Mouse (Mus musculus) neural tube, embryonic 13.5 days (tissue): ENCODE measurements around the gene Cnksr3. TPM values are rescaled to one million over a fixed set of nuclear protein-coding genes. Genes with fewer than 3 reads are reported as not detected.

Experiments used
- ATAC-seq: fragments of 200-750 bp; cut with Nextera tagmentation; 2 replicates; pipeline ENCODE4 v1.8.0; 2017; ENCODE audit warnings: low read depth, mild to moderate bottlenecking, moderate TSS enrichment, moderate library complexity
- H3K27ac ChIP-seq: fragments of 300-500 bp; sonication (generic); replicated peaks from 2 replicates; pipeline ENCODE4 v1.5.1; 2015; ENCODE audit warnings: moderate library complexity, mild to moderate bottlenecking, inconsistent platforms
- H3K27me3 ChIP-seq: fragments of 300-500 bp; sonication (generic); 2 replicates; pipeline ENCODE4 v1.6.1; 2015; ENCODE audit warnings: mild to moderate bottlenecking, inconsistent platforms
- H3K36me3 ChIP-seq: fragments of 300-500 bp; sonication (generic); 2 replicates; pipeline ENCODE4 v1.6.1; 2015; ENCODE audit warnings: mild to moderate bottlenecking, inconsistent platforms
- H3K4me1 ChIP-seq: fragments of 300-500 bp; sonication (generic); replicated peaks from 2 replicates; pipeline ENCODE4 v1.6.1; 2015; ENCODE audit warnings: inconsistent platforms
- H3K4me2 ChIP-seq: fragments of 300-500 bp; sonication (generic); 2 replicates; pipeline ENCODE4 v1.6.1; 2015; ENCODE audit warnings: inconsistent platforms, mild to moderate bottlenecking, moderate library complexity
- H3K4me3 ChIP-seq: fragments of 300-500 bp; sonication (generic); 2 replicates; pipeline ENCODE4 v1.5.1; 2015; ENCODE audit warnings: mild to moderate bottlenecking, inconsistent platforms
- H3K9ac ChIP-seq: fragments of 300-500 bp; sonication (generic); 2 replicates; pipeline ENCODE4 v1.6.1; 2015; ENCODE audit warnings: moderate library complexity, mild to moderate bottlenecking, inconsistent platforms
- H3K9me3 ChIP-seq: fragments of 300-500 bp; sonication (generic); 2 replicates; pipeline ENCODE4 v1.6.1; 2016; ENCODE audit warnings: inconsistent platforms
- WGBS: fragments of 180-500 bp; shearing (Covaris S2); methylation state at CpG from one replicate; pipeline ENCODE4 v1.1.7; 2015; 5-methylcytosine and 5-hydroxymethylcytosine counted together
- polyA plus RNA-seq: library from polyadenylated mRNA; unstranded; fragments of >200 nt; fragmentation: Nextera tagmentation; extraction: Ambion mirVana; gene quantifications from 2 replicates; pipeline ENCODE4 v1.2.1, GENCODE M21; 2015

Gene Cnksr3
- polyA plus RNA-seq, 1 experiment from 2014 or later = 2.6 TPM

DNA sequence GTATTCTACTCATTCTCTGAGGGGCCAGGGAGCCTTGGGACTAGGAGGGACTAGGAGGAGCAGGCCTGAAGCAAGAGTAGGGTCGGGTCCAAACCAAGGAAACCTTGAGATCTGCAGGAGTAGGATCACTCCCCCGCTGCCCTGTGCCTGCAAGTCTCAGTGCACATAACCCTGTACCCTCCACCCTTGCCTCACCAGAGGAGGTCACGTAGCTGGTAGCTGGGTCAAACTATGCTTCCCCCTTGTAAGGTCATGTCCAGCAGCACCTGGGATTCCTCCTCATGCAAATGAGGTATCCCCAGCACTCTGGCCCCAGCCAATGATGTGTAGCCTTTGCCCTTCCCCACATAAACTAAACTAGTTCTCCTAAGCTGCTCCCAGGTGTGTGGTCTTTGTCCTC is 41.6 kb downstream of the Cnksr3 start:
- Histone ChIP-seq H3K9me3 (no peaks in the 10 kb centered on the region), H3K4me1 (no peaks in the 10 kb centered on the region), H3K4me3 (no peak overlapping the region), H3K27me3 (no peaks in the 10 kb centered on the region), H3K36me3 (no peaks in the 10 kb centered on the region), H3K27ac (no peak overlapping the region), H3K4me2 (no peak overlapping the region), H3K9ac (no peak overlapping the region)
- WGBS = 94% methylated on average over 3 of the region's 3 CpGs
- no peak for ATAC-seq

GRCm38 (mm10) chr10:7163031-7163430 is 49.0 kb downstream of the Cnksr3 start:
- no peak for ATAC-seq
- Histone ChIP-seq H3K36me3 (no peaks in the 10 kb centered on the region), H3K4me1 (peaks cover 41% of the 10 kb centered on the region), H3K4me2 (no peak overlapping the region), H3K9ac (no peak overlapping the region), H3K4me3 (no peak overlapping the region), H3K27me3 (no peaks in the 10 kb centered on the region), H3K9me3 (no peaks in the 10 kb centered on the region), H3K27ac (no peak overlapping the region)
- 49% methylated on average over 12 of the region's 12 CpGs for WGBS

DNA sequence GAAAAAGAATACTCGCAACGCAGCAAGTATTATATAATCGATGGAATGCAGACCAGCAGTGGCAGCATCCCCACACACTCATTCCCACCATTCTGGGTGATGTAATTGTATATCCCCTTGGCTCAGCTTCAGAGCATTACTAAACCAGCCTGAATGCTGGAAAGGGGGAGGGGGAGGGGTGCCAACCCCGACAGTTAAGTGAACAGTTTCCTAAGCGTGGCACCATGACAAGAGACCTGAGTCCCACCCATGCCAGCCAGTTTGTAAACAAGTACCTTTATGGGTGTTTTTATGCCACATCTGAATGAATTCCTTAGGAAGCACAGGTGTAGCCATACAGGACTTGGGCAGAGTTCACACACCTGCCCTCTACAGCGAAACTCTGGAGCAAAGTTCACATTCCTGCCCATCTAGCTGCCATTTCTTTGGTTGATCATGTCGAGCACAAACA is 53.0 kb downstream of the Cnksr3 start:
- Histone ChIP-seq H3K27ac (peak overlapping the region; percentile 86), H3K27me3 (no peaks in the 10 kb centered on the region), H3K4me1 (peaks cover 46% of the 10 kb centered on the region), H3K4me2 (peak overlapping the region; percentile 46), H3K9ac (peak overlapping the region; percentile 41; the same call in 1 of the 2 replicates), H3K36me3 (no peaks in the 10 kb centered on the region), H3K4me3 (0 out of 2 replicates have a peak overlapping the region, but pooled peaks have one; percentile 9), H3K9me3 (no peaks in the 10 kb centered on the region)
- WGBS = 45% methylated on average over 7 of the region's 7 CpGs
- peak; percentile 88 for ATAC-seq

DNA sequence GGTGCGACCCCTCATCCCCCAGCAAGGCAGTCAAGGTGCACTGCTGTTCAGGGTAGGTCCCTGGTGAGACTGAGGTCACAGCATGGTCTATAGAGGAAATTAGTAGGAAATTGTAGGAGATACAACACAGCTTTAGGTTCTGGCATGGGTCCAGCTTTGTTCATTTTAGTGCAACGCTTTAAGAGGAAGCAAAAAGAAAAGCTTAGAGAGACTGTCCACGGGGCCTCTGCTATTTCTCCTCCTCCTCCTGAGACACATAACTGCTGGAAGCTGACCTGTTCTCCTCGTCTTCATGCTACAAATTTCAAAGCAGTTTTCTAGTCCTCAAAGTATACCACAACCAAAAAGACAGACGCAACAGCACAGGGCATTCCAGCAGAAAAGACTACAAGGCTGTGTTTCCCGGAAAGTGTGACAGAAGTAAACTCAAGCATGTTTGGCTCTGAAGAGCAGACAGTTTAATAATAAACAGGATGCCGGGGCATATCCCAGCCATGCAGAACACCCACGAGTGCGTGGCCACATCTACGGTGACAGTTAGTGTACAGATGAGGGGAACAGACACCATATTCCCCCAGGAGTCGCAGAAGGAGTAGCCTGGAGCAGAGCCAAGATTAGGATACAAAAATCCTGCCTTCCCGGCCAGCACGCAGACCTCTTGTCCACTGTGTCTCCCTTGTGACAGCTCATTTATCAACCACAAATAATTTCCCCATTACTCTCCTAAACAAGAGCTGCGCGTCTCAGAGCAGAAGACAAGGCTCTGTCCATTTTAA is 53.6 kb downstream of the Cnksr3 start:
- no peaks in the 10 kb centered on the region for H3K36me3 ChIP-seq
- peak overlapping the region; percentile 46 for H3K4me2 ChIP-seq
- peak; percentile 70 for ATAC-seq
- peak overlapping the region; percentile 86 for H3K27ac ChIP-seq
- H3K27me3 ChIP-seq = no peaks in the 10 kb centered on the region
- WGBS = 23% methylated on average over 15 of the region's 15 CpGs
- peak overlapping the region; percentile 41 for H3K9ac ChIP-seq
- H3K4me1 ChIP-seq = peaks cover 41% of the 10 kb centered on the region
- no peaks in the 10 kb centered on the region for H3K9me3 ChIP-seq
- H3K4me3 ChIP-seq = 0 out of 2 replicates have a peak overlapping the region, but pooled peaks have one; percentile 9

GRCm38 (mm10) chr10:7154877-7155276 is 57.2 kb downstream of the Cnksr3 start:
- Histone ChIP-seq H3K4me1 (peaks cover 25% of the 10 kb centered on the region), H3K27me3 (no peaks in the 10 kb centered on the region), H3K9ac (no peak overlapping the region), H3K4me2 (no peak overlapping the region), H3K9me3 (no peaks in the 10 kb centered on the region), H3K4me3 (no peak overlapping the region), H3K36me3 (no peaks in the 10 kb centered on the region), H3K27ac (no peak overlapping the region)
- ATAC-seq = no peak
- 93% methylated on average over 5 of the region's 5 CpGs for WGBS

DNA sequence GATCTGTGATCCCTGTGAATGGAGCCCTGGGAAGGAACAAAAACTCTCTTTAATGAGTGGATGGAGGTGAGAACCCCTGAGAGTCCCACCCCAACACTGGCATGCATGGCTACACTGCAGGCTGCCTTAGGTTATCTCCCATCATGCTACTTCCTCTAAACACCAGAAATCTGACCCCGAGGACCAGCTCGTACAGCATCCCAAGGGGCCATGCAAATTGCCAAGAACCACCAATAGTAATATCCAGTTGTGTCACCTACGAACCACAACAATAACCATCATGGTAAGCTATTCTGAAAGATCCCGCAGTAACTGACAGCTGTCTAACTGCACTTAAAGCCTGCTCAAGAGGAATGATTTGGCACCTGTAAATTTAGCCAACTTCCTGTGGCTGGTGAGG is 59.1 kb downstream of the Cnksr3 start:
- Histone ChIP-seq H3K27me3 (no peaks in the 10 kb centered on the region), H3K4me1 (peaks cover 5% of the 10 kb centered on the region), H3K9ac (no peak overlapping the region), H3K4me3 (no peak overlapping the region), H3K36me3 (no peaks in the 10 kb centered on the region), H3K4me2 (no peak overlapping the region), H3K27ac (no peak overlapping the region), H3K9me3 (no peaks in the 10 kb centered on the region)
- 80% methylated on average over 4 of the region's 4 CpGs for WGBS
- no peak for ATAC-seq

DNA sequence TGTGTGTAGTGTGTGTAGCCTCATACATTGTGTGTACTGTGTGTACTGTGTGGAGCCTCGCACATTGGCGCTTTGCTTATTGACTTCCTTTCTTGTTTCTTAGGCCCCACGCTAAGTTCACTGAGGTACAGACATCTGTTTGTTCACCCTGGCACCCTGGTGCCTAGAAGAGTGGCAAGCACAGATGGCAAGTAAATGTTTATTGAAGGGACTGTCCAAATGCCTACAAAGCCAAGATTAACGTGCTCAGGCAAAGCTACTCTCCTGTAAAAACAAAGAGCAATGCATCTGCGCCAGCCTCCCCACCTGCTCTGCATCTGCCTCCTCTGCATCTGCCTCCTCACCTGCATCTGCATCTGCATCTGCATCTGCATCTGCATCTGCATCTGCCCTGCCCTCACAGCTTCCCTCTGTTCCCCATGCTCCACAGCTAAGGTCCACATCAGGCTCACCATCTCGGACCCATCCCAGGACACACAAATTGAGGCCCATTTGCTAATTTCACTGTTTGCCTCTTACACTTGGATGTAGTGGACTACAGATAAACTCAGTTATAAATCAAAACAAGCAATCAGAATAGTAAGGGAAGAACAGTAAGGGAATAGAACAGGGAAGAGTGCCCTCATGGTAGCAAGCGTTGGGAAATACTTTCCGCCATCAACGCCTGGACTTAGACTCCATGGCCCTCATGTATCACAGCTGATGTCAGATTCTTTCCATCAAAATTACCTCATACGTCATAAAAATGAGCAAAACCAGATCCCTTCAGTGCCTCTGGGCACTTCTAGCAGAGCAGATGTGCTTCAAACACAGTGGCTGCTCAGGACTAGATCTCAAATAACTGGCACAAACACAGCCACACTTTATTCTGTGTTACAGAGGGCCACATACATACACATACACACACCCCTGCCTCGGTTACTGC is 62.1 kb downstream of the Cnksr3 start:
- H3K9ac ChIP-seq = no peak overlapping the region
- H3K27me3 ChIP-seq = no peaks in the 10 kb centered on the region
- H3K27ac ChIP-seq = no peak overlapping the region
- H3K36me3 ChIP-seq = no peaks in the 10 kb centered on the region
- no peaks in the 10 kb centered on the region for H3K9me3 ChIP-seq
- ATAC-seq = no peak
- H3K4me2 ChIP-seq = no peak overlapping the region
- no peak overlapping the region for H3K4me3 ChIP-seq
- 76% methylated on average over 11 of the region's 11 CpGs for WGBS
- no peaks in the 10 kb centered on the region for H3K4me1 ChIP-seq

DNA sequence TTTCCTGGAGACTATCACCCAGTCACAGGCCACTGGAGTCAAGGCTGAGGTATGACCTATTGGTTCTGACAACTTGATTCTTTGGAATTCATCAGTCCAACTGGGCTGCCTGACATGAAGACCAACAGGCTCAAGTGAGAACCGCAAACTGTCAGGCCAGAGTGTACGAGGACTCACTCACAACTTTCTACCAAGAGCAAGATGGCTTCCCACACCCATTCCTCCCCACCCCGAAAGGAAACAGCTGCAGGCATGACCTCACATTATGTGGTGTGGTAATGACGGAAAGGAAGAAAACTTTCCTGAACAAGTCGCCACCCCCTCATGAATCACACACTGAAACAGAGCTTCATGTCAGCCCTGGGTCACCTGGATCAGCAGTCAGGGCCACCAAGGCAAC is 66.4 kb downstream of the Cnksr3 start:
- H3K4me2 ChIP-seq = no peak overlapping the region
- WGBS = 82% methylated on average over 5 of the region's 5 CpGs

DNA sequence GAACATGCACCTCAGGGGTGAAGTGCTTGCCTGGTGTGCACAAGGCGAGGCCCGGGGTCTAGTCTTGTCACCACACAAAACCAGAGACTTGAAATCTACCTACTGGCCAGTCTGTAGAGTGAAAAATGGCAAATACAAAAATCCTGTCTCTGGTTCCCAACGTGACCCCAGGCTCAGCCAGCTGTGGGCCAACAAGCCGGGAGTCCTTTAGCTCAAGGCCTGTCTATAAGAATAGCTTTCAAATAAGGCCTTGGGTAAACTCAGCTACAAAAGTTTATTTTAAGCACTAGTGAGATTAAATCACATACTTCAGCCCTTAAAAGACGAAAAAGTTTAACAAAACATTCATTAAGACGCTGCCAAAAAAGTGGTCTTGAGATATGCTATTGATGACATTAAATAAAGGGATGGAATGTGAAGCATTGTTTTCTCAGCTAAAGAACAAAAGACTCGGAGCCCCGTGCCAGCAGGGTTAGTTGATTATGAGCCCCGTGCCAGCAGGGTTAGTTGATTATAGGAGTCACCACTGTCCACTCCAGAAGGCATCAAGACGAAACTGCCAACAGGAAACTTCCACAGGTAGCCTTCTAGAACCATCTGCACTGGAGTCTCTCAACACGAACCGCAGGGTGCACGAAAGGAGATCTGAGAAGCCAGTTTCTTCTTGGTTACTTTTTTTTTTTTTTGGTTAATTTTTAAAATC is 67.8 kb downstream of the Cnksr3 start:
- ATAC-seq = no peak
- no peak overlapping the region for H3K4me2 ChIP-seq
- no peak overlapping the region for H3K4me3 ChIP-seq
- H3K9ac ChIP-seq = no peak overlapping the region
- no peaks in the 10 kb centered on the region for H3K9me3 ChIP-seq
- H3K27me3 ChIP-seq = no peaks in the 10 kb centered on the region
- 76% methylated on average over 13 of the region's 13 CpGs for WGBS
- no peaks in the 10 kb centered on the region for H3K4me1 ChIP-seq
- H3K27ac ChIP-seq = no peak overlapping the region
- H3K36me3 ChIP-seq = no peaks in the 10 kb centered on the region

More for the DNA sequence above, 66.4 kb downstream of the Cnksr3 start:
- H3K9me3 ChIP-seq = no peaks in the 10 kb centered on the region
- no peak overlapping the region for H3K9ac ChIP-seq
- H3K36me3 ChIP-seq = no peaks in the 10 kb centered on the region
- no peaks in the 10 kb centered on the region for H3K4me1 ChIP-seq
- no peak for ATAC-seq
- H3K27me3 ChIP-seq = no peaks in the 10 kb centered on the region
- H3K27ac ChIP-seq = no peak overlapping the region
- no peak overlapping the region for H3K4me3 ChIP-seq

- Histone ChIP-seq H3K36me3 (no peaks in the 10 kb centered on the region), H3K9me3 (no peaks in the 10 kb centered on the region), H3K4me1 (peaks cover 7% of the 10 kb centered on the region), H3K27ac (no peak overlapping the region), H3K27me3 (no peaks in the 10 kb centered on the region), H3K4me3 (no peak overlapping the region), H3K9ac (no peak overlapping the region), H3K4me2 (no peak overlapping the region)
- no peak for ATAC-seq
- 91% methylated on average over 8 of the region's 8 CpGs for WGBS
Observed at GRCm38 (mm10) chr10:7142287-7142686, 69.8 kb downstream of the Cnksr3 start.

DNA sequence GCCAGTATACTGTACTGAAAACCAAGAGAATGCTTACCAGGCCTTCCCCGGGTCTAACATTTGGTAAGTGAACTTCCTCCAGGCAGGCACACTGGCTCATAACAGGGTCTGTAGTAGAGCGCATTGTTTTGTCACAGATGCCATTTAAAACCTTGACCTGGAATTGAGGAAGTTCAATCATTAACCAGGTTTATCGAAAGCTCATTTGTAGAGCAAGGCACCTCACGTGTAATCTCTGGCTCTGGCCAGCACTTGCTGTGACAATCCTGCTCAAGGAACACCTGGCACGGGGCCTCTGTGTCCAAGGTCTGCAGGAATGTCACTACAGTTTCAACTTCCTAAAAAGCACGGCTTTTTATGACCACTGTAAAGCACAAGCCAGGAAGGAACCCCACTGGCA is 71.8 kb downstream of the Cnksr3 start:
- peaks cover 7% of the 10 kb centered on the region for H3K4me1 ChIP-seq
- no peak overlapping the region for H3K4me2 ChIP-seq
- ATAC-seq = no peak
- H3K36me3 ChIP-seq = no peaks in the 10 kb centered on the region
- no peaks in the 10 kb centered on the region for H3K27me3 ChIP-seq
- no peak overlapping the region for H3K4me3 ChIP-seq
- H3K9ac ChIP-seq = no peak overlapping the region
- H3K9me3 ChIP-seq = no peaks in the 10 kb centered on the region
- H3K27ac ChIP-seq = no peak overlapping the region
- WGBS = 48% methylated on average over 6 of the region's 6 CpGs

GRCm38 (mm10) chr10:7138049-7138448 is 74.0 kb downstream of the Cnksr3 start:
- 60% methylated on average over 12 of the region's 12 CpGs for WGBS
- ATAC-seq = peak; percentile 59

More at GRCm38 (mm10) chr10:7138049-7138448, 74.0 kb downstream of the Cnksr3 start:
- H3K9me3 ChIP-seq = no peaks in the 10 kb centered on the region
- H3K27me3 ChIP-seq = no peaks in the 10 kb centered on the region
- H3K36me3 ChIP-seq = no peaks in the 10 kb centered on the region
- peak overlapping the region; percentile 21; the same call in 1 of the 2 replicates for H3K4me2 ChIP-seq
- peaks cover 7% of the 10 kb centered on the region for H3K4me1 ChIP-seq
- H3K4me3 ChIP-seq = no peak overlapping the region
- H3K27ac ChIP-seq = no peak overlapping the region
- no peak overlapping the region for H3K9ac ChIP-seq
